Mouse (Mus musculus) cerebellum, postnatal 14 days (tissue): Measurements from ENCODE around the gene Gm8926.
"Not testable (repeated sequence)": the region's sequence is repeated elsewhere in the genome, so short reads cannot be mapped to it uniquely, and the experiment has no call there.

Experiments
- DNase-seq, 2 experiments: peaks; one replicate each; pipeline ENCODE4 v3.0.0; 2021; ENCODE audit warnings: mixed read lengths in 2 of 2

The Gm8926 gene

DNA sequence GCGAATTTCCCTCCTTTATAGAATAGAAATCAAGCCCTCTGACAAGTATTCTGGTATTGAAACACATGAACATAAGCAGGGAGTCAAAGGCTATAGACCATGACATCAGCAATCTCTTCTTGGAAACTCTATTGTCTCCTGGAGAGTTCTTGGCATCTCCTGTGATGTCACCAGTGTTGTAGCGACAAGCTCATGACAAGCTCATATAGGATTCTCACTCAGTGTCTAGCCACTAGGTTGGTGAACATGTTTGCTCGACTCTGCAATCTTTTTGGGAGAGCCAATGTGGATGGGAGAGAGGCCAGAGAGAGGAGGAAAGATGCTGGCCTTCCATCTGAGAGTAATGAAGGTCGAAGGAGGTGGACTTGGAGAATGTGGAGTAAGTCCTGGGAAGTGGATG, at the start of gene Gm8926:
Gene Gm8926, plus strand, starts transcription at position 301 of the 400 bp plus-strand sequence.
- not testable (repeated sequence) for DNase-seq
